Mouse (Mus musculus): Measurements from ENCODE around the gene Itpkc. TPM values are rescaled to one million over a fixed set of nuclear protein-coding genes. Genes with fewer than 3 reads are reported as not detected.

Itpkc gene
- total RNA-seq (2021), result 10 to 100 TPM; 11.7 to 12.6 TPM
- long read RNA-seq, experiment 1, transcript Itpkc-201 (7 exons, 3,247 nt), result major isoform, 6 of 30 reads
- long read RNA-seq, experiment 1, partial matches to known transcripts, result 0 of 30 reads
- long read RNA-seq, experiment 1, other reads (novel, unspliced or antisense), result 24 of 30 reads
- long read RNA-seq, experiment 2, transcript Itpkc-201 (7 exons, 3,247 nt), result major isoform, 8 of 11 reads
- long read RNA-seq, experiment 2, partial matches to known transcripts, result 1 of 11 reads
- long read RNA-seq, experiment 2, other reads (novel, unspliced or antisense), result 2 of 11 reads

- Histone ChIP-seq H3K4me3 (peak within 1 kb of the TSS; percentile 79), H3K27ac (peak within 1 kb of the TSS; percentile 93)
- no peak; the same call in 1 of the 2 replicates for TF ChIP-seq CTCF (IDR thresholded peaks at IDR 0.05)
- peak; percentile 88 to 90 for DNase-seq (ENCODE audit: extremely low spot score in 1 of 2, low spot score in 2 of 2)
- intact Hi-C loops (cut with DNase I), result loop anchor here (1.0 to 2.0 kb wide), 2 partner anchors 30 to 62 kb away; partner anchors contain the start of genes Egln2 and Numbl
Measured at GRCm38 (mm10) chr7:27228281-27228821, at the start of gene Itpkc. TSS of gene Itpkc (minus strand) at chr7:27228661.

- H3K4me3 ChIP-seq, result no peak overlapping the region
- no peak for DNase-seq (ENCODE audit: extremely low spot score in 1 of 2, low spot score in 2 of 2)
- no peak overlapping the region for H3K27ac ChIP-seq
- TF ChIP-seq CTCF (IDR thresholded peaks at IDR 0.05), result peak; percentile 58
- intact Hi-C loops (cut with DNase I), result no loop called here
Measured at GRCm38 (mm10) chr7:27277191-27277590, 48.7 kb upstream of the Itpkc start.

GRCm38 (mm10) chr7:27276021-27276420 is 47.6 kb upstream of the Itpkc start:
- no peak overlapping the region for H3K4me3 ChIP-seq
- no peak for DNase-seq (ENCODE audit: extremely low spot score in 1 of 2, low spot score in 2 of 2)
- no peak for TF ChIP-seq CTCF (IDR thresholded peaks at IDR 0.05)
- no peak overlapping the region for H3K27ac ChIP-seq
- intact Hi-C loops (cut with DNase I), result no loop called here

- no peak overlapping the region for H3K27ac ChIP-seq
- TF ChIP-seq CTCF (IDR thresholded peaks at IDR 0.05), result no peak
- no peak for DNase-seq (ENCODE audit: extremely low spot score in 1 of 2, low spot score in 2 of 2)
Measured at GRCm38 (mm10) chr7:27274916-27275315, 46.5 kb upstream of the Itpkc start.

GRCm38 (mm10) chr7:27273739-27274351 is 45.4 kb upstream of the Itpkc start:
- Histone ChIP-seq H3K4me3 (no peak overlapping the region), H3K27ac (no peak overlapping the region)
- TF ChIP-seq CTCF (IDR thresholded peaks at IDR 0.05), result peak; percentile 29
- no peak for DNase-seq (ENCODE audit: extremely low spot score in 1 of 2, low spot score in 2 of 2)
- intact Hi-C loops (cut with DNase I), result no loop called here

More at GRCm38 (mm10) chr7:27274916-27275315, 46.5 kb upstream of the Itpkc start:
- intact Hi-C loops (cut with DNase I), result no loop called here
- no peak overlapping the region for H3K4me3 ChIP-seq

- no peak overlapping the region for H3K27ac ChIP-seq
- no peak overlapping the region for H3K4me3 ChIP-seq
- no peak; the same call in 1 of the 2 replicates for TF ChIP-seq CTCF (IDR thresholded peaks at IDR 0.05)
- no peak for DNase-seq (ENCODE audit: extremely low spot score in 1 of 2, low spot score in 2 of 2)
- intact Hi-C loops (cut with DNase I), result no loop called here
Measured at GRCm38 (mm10) chr7:27271423-27271822, 43.0 kb upstream of the Itpkc start.

- H3K4me3 ChIP-seq, result no peak overlapping the region
- TF ChIP-seq CTCF (IDR thresholded peaks at IDR 0.05), result no peak
- H3K27ac ChIP-seq, result peak overlapping the region; percentile 70
- intact Hi-C loops (cut with DNase I), result no loop called here
- DNase-seq (ENCODE audit: extremely low spot score in 1 of 2, low spot score in 2 of 2), result peak; percentile 74 to 89
Measured at GRCm38 (mm10) chr7:27266515-27267128, 38.2 kb upstream of the Itpkc start.

GRCm38 (mm10) chr7:27264761-27265160 is 36.3 kb upstream of the Itpkc start:
- TF ChIP-seq CTCF (IDR thresholded peaks at IDR 0.05), result no peak
- DNase-seq (ENCODE audit: extremely low spot score in 1 of 2, low spot score in 2 of 2), result peak in 1 of 2 experiments; percentile 53

GRCm38 (mm10) chr7:27261888-27262287 is 33.4 kb upstream of the Itpkc start:
- intact Hi-C loops (cut with DNase I), result no loop called here
- TF ChIP-seq CTCF (IDR thresholded peaks at IDR 0.05), result no peak
- H3K27ac ChIP-seq, result no peak overlapping the region; the same call in 1 of the 2 replicates
- DNase-seq (ENCODE audit: extremely low spot score in 1 of 2, low spot score in 2 of 2), result no peak
- no peak overlapping the region for H3K4me3 ChIP-seq

More at GRCm38 (mm10) chr7:27264761-27265160, 36.3 kb upstream of the Itpkc start:
- intact Hi-C loops (cut with DNase I), result no loop called here
- Histone ChIP-seq H3K4me3 (no peak overlapping the region), H3K27ac (no peak overlapping the region; the same call in 1 of the 2 replicates)

GRCm38 (mm10) chr7:27260856-27261255 is 32.4 kb upstream of the Itpkc start:
- no peak for TF ChIP-seq CTCF (IDR thresholded peaks at IDR 0.05)
- peak overlapping the region; percentile 87 for H3K4me3 ChIP-seq
- DNase-seq (ENCODE audit: extremely low spot score in 1 of 2, low spot score in 2 of 2), result peak in 1 of 2 experiments; percentile 51
- intact Hi-C loops (cut with DNase I), result no loop called here
- peak overlapping the region; percentile 55; the same call in 1 of the 2 replicates for H3K27ac ChIP-seq

- intact Hi-C loops (cut with DNase I), result no loop called here
- no peak for DNase-seq (ENCODE audit: extremely low spot score in 1 of 2, low spot score in 2 of 2)
- TF ChIP-seq CTCF (IDR thresholded peaks at IDR 0.05), result no peak
- Histone ChIP-seq H3K27ac (peak overlapping the region; percentile 88), H3K4me3 (peak overlapping the region; percentile 87)
Measured at GRCm38 (mm10) chr7:27259771-27260170, 31.3 kb upstream of the Itpkc start.

GRCm38 (mm10) chr7:27259271-27259721 is 30.8 kb upstream of the Itpkc start:
- Histone ChIP-seq H3K4me3 (peak overlapping the region; percentile 87), H3K27ac (peak overlapping the region; percentile 88)
- intact Hi-C loops (cut with DNase I), result no loop called here
- no peak for DNase-seq (ENCODE audit: extremely low spot score in 1 of 2, low spot score in 2 of 2)
- TF ChIP-seq CTCF (IDR thresholded peaks at IDR 0.05), result no peak

Data from left cerebral cortex, adult 2 months (tissue).